Mouse (Mus musculus): Measurements from ENCODE around the gene Ttpal. TPM values are rescaled to one million over a fixed set of nuclear protein-coding genes. Genes with fewer than 3 reads are reported as not detected.
"Not testable (repeated sequence)": the region's sequence is repeated elsewhere in the genome, so short reads cannot be mapped to it uniquely, and the experiment has no call there.

Gene Ttpal
- total RNA-seq, 2 experiments from 2014 or later = 8.8 to 16.6 TPM

DNA sequence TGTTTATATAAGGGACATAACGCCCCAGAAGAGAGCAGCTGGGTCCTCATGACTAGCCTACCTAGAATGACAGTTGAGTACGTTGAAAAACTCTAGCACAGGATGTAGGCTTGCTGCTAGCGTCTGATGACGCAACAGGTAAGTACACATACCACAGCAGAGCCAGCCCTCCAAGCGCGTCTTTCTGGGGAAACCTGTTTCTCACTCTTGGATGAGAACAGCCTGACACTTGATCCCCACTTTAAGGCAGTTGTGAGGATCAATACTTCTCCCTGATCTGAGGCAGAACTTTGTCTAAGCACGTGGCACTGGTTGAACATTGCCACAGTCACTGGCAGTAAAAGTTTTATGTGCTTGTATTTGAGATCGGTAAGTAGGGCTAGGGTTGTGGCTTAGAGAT is 18.3 kb downstream of the Ttpal start:
- ATAC-seq (ENCODE audit: poor library complexity, severe bottlenecking) = peak; percentile 64

DNA sequence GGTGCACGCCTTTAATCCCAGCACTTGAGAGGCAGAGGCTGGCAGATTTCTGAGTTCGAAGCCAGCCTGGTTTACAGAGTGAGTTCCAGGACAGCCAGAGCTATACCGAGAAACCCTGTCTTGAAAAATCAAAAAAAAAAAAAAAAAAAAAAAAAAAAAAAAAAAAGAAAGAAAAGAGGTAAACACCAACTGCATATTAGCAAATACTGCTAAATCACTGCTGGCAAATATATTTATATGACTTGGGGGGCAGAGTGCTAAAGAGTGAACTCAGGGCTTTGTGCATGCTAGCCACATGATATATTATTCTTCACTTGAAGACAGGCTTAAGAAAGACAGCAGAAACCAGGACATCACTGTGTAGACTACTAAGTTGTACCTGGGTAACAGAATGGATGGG is 19.3 kb downstream of the Ttpal start:
- not testable (repeated sequence) for ATAC-seq (ENCODE audit: poor library complexity, severe bottlenecking)

DNA sequence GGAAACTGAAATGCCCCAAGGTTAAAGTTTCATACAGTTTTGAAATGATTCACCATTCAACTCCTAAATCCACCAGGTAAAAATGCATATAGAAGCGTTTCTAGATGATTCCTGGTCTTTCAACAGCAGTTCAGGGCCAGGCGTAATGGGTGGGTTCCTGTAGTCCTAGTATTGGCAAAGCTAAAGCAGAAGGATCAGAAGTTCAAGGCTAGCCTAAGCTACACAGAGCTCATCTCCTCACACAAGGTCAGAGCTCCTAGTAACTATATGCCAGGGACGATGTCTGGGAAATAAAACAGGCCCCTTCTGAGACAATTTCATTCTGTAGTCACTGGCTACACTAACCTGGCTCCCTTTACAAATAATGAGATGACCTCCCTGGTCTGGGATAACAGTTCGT is 29.1 kb downstream of the Ttpal start:
- ATAC-seq (ENCODE audit: poor library complexity, severe bottlenecking) = no peak

DNA sequence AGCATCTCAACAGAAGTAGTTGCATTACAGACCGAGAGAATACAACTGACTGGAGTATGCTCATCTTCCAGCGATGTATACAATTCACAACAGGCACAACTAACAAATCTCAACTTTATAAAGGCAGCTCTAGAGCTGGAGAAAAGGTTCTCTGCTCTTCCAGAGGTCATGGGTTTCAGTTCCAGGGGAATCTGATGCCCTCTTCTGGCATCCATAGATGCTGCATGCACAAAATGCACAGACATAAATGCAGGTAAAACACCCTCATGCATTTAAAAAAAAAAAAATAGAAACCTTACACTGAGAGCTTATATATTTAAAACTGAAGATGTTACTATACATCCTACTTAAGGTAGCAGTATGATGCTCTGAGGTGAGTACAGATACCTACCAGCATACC is 29.6 kb downstream of the Ttpal start:
- ATAC-seq (ENCODE audit: poor library complexity, severe bottlenecking) = no peak

DNA sequence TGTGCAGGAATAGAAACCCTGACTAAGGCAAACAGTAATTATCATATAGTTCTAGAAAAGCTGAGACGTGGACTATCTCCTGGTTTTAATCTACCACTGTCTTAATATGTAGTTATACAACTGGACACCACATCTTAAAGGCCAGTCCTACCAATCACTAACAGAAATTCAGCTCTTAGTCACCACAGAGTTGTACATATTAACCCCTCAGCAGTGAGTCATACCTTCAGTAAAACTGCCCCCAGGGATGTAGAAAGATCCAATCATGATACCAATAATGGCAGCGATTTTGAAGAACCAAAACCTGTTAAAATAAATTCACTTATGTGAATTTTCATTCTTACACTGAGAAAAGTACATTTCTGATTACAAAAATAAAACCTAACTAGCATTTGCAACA is 32.1 kb downstream of the Ttpal start:
- no peak for ATAC-seq (ENCODE audit: poor library complexity, severe bottlenecking)

DNA sequence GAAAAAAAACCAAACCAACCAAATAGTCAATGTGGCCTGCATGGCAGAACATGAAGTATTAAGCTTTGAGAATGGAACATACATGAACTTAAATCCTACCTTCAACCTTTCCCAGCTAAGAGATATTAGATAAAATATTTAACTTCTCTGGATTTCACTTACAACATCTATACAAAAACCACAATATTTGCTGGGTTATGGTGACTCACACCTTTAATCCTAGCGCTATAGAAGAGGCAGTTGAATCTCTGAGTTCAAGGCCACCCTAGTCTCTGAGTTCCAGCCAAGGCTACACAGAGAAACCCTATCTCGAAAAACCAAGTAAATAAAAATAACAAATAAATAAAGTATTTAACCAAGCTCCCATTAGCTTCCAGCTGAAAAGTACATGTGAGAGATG is 33.9 kb downstream of the Ttpal start:
- no peak for ATAC-seq (ENCODE audit: poor library complexity, severe bottlenecking)

DNA sequence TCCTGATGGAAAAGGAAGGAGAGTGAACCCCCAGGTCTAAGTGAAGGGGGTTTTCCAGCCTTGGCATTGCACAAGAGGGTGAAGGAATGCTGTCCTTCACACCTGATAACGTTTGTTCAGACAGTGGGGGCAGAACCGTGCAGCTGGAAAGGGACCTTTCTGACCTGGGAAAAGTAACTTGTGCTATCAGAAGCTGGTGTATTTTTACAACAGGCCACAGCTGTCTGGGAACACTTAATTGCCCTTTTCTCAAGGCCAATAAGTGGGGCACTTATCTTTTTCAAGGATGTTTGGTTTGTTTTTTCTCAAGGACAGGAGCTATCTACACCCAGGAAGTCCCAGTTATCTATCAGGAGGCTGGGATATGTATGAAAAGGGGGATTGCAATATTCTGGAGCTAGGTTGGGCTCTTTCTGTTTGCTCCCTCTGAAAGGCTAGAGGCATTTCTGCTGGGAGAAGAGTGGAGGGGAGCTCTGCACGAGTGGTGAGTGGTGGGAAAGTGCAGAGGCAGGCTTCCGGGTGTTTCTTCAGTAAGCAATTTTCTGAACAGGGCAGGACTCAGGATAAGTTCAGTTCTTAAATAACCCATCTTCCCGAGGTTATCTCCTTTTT is 35.6 kb downstream of the Ttpal start:
- no peak for ATAC-seq (ENCODE audit: poor library complexity, severe bottlenecking)

DNA sequence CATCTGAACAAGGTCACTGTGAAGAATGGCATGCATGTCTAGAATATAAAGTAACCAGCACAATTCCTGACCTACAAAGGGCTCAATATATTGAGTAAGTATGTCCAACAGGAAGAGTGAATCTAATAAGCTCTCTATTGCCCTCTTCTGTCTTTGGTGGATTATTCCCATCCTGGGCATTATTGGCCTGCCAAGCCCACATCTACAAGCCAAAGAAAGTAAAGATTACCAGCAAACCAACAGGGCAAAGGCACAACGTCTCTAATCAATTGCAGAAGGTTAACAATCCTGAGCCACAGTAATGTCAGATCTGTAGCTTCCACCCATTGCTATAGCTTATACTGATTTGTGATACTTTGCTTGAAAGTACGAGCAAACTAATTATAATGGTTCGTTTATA is 38.4 kb downstream of the Ttpal start:
- ATAC-seq (ENCODE audit: poor library complexity, severe bottlenecking) = no peak

DNA sequence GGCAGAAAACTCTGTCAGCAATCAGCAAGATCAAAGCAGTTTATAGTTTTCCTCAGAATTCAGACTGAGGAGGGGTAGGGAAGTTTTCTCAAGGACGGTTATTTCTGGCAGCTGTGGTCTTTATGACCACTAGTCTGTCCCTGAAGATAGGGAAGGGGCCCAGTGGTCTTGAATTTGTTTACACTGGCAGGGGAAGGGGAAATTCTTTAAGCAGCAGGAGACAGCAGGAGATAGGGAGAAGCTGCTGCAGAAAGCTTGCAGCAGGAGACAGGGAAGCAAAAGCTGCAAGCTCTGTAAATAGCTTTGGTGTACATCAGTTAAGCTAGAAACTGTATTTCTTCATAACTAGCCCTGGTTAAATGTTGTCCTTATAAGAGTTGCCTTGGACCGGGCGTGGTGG is 39.6 kb downstream of the Ttpal start:
- ATAC-seq (ENCODE audit: poor library complexity, severe bottlenecking) = no peak

DNA sequence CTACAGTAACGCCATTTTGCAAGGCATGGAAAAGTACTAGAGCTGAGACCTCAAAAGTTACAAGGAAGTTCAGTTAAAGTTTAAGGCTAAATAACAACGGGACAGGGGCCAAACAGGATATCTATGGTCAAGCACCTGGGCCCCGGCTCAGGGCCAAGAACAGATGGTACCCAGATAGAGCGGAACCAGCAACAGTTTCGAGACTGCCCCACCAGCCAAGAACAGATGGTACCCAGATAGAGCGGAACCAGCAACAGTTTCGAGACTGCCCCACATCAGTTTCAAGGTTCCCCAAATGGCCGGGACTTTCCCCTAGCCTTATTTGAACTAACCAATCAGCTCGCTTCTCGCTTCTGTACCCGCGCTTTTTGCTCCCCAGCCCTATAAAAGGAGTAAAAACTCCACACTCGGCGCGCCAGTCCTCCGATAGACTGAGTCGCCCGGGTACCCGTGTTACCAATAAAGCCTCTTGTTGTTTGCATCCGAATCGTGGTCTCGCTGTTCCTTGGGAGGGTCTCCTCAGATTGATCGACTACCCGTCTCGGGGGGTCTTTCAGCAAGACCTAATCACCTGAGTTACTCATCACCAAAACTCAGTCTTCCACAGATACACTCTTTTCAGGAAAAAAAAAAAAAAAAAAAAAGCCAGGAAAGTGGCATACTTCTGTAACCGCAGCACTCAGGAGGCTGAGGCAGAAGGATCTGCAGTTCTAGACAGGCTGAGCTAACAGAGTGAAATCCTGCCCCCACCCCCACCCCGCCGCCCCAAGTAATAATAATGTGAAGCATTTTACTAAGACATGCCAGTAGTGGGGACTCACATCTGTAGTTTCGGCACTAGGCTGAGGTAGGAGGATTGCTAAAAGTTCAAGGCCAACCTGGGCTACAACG is 40.8 kb downstream of the Ttpal start:
- ATAC-seq (ENCODE audit: poor library complexity, severe bottlenecking) = peak; percentile 59

DNA sequence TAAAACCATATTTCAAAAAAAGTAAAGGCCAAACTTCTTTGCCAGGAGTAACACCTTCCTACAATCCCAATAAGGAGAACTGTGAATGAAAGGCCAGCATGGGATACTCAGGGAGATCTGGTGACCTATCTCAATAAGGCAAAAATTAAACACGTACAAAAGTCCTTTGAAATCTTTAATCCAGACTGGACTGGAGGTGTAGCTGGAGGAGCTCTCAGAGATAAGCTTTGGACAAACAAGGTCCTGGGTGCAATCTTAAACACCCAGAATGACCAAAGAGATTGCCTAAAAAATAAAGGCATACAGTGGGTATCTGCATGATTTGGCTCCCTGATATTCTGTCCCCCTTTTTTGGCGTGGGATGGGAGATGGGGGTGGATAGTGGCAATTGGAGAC is 41.5 kb downstream of the Ttpal start:
- ATAC-seq (ENCODE audit: poor library complexity, severe bottlenecking) = no peak

DNA sequence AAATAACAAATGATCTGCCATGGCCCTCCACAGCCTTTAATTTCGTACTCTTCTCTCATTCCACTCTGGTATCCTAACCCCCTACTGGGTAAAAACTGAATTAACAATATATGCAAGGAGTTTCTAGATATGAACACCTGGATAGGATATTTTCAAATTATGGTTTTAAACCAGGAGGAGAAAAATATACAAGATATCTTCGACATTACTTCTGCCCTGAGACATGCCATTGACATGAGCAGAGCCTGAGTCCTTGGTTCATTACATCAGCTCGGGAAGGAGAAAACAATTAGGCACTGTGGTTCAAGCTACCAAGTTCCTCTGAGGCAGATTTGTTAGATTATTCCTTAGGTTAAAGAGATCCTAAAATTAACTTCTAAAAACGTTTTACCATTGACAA is 41.9 kb downstream of the Ttpal start:
- ATAC-seq (ENCODE audit: poor library complexity, severe bottlenecking) = no peak

DNA sequence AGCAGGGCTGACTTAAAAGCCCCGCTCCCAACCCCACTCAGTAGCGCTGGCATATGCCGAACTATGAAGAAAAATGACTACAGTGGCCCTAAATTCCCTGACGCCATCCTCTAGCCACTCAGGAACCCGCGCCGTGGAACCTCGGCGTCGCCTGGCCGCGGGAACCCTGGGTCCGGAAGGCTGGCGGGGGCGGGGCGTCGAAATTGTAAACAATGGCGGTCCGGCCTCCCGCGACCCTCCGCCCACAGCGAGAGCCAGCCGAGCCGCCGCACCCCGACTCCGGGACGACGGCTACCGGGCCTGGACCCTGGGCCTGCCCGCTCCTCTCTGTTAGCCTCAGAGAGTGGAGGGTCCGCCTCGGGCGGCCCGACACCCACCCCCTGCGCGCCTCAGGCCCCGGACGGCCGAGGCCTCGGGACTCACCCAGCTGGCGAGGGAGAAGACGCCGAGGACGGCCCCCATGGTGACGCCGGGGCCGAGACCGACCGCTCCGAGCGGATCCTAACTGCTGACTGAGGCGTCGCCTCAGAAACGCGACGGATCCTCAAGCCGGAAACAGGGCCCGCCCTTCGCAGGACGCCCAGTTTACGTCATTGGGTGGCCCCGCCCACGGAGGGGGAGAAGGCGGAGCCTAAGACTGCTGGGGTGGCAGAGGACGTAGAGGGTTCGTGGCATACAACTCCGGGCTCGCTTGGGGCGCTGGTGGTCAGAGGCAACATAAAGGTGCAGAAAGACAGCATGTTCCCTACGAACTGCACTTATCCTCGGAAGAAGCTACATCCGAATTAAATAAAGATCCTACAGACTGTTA is 42.7 kb downstream of the Ttpal start, which contains the start of gene Serinc3:
Gene Serinc3, minus strand, starts transcription at position 557 of the 811 bp plus-strand sequence.
- peak; percentile 82 for ATAC-seq (ENCODE audit: poor library complexity, severe bottlenecking)

DNA sequence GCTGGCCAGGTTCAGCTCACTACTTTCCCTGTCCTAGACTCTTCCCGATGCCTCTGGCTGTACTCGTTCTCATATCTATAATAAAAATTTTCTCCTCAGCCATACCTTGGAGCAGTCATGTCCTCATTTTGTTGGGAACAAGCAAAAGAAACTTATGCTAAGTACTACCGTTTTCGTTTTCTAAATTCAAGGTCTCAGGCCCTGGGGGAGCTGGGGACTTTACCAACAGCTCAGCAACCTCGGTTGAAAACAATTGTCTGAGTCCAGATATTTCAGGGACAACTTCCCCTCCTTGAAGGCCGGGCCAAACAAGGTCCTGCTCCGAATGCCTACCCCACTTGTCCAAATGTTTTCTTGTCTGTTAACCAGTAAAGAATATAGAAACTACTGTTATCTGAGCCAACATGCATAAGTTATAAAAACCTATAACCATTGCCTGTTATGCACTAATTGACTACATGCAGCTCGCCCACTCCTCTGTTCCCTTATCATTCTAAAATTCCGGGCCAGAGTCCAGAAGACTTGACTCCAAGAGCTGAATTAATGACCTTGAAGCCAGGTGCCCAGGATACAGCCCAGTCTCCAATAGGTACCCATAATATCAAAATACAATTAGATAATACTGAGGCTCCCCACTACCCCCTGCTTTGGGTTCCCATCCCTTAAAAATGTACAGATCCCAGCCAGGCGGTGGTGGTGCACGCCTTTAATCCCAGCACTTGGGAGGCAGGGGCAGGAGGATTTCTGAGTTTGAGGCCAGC is 43.8 kb downstream of the Ttpal start:
- no peak for ATAC-seq (ENCODE audit: poor library complexity, severe bottlenecking)

DNA sequence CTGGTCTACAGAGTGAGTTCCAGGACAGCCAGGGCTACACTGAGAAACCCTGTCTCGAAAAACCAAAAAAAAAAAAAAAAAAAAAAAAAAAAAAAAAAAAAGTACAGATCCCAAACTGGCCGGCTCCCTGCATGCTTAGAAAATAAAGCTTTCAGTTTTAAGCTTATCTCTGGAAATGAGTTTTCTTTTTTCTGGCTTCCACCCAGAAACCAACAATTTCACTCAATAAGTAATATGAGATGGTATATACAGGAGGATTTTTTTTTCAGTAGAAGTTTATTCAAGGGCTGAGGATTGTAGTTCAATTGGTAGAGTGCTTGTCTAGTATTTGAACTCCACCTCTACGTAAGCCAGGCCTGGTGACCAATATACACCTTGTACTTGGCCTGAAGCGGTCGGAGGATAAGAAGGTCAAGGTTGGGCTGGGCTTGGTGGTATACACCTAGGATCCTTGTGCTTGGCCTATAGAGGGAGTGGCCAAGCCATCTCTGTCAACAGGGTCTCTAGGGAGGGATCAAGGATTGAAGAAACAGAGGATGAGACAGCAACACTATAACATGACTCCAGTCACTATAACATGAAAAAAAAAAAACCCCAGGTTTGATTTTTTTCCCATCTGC is 44.5 kb downstream of the Ttpal start:
- no peak for ATAC-seq (ENCODE audit: poor library complexity, severe bottlenecking)

DNA sequence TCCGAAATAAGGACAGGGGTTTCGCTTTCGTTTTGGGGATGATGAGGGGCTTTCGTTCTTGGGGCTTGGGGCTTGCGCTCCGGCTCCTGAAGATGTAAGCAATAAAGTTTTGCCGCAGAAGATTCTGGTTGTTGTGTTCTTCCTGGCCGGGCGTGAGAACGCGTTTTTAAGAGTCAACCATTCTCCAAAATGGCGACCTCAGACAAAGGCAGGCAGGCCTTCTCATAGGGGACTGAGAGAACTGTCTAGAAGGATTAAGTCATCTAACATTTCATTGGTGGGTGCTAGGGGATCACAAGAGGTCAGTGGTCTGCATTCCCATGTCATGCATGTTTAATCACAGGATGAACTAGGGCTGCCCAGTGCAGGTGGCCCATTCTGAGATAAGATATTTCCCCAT is 53.6 kb downstream of the Ttpal start:
- not testable (repeated sequence) for ATAC-seq (ENCODE audit: poor library complexity, severe bottlenecking)

DNA sequence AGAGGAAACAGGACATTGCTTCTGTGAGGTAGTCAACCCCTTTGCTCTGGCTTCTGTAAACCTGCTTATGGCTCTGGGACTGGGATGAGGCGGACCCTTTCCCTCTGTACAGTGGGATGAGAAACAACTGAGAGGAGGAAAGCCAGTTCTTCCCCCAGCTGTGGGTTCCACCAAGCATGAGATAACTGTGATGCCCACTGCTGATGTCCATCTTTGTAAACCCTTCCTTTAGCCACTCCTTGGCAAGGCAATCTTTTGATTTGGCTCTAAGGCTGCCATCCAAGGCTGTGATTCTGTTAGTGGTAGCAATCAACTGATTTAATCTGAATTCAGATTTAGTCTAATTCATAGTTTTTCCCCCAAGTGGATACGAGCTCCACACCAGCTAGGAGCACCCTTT is 55.4 kb downstream of the Ttpal start:
- ATAC-seq (ENCODE audit: poor library complexity, severe bottlenecking) = no peak

DNA sequence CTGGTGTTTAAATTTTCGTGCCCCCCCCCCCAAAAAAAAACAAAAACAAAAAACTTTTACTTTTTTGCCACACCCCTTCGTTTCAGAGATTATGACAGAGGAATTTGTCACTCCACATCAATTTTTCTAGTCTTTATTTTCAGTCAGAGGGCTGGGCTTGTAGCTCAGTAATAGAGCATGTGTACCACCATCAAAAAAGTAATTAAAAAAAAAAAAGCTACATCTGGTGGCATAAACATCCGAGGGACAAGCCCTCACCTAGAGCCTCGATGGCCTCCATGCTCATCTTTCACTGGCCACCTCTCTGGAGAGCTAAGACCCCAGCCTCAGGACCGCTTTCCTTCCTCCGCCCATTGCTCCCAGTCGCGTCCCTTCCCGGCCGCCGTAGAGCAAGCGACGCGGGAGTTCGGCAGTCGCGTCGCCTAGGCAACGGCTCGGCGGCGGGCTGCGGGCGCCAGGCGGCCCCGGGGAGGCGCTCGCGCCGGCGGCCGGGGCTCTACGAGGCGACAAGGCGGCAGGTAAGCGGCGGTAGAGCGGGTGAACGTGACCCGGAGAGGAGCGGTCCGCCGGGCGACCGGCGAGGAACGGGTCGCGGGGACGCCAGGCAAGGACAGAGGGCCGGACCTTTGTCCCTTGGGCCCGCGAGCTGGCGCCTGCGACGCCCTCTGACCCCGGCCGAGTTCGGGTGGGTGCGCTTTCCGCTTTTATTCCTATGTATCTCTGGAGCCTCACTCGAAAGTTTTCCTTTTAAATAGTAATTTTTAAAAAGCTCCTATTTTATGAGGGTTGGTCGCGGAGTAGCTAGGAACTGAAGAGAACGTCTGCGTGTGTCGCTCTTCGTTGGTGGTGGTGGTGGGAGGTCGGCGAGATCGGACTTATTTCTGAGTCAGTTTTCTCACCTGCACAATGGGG is 56.1 kb downstream of the Ttpal start, which contains the start of gene Pkig:
Gene Pkig, plus strand, starts transcription at position 412 of the 912 bp plus-strand sequence.
- ATAC-seq (ENCODE audit: poor library complexity, severe bottlenecking) = peak; percentile 83

DNA sequence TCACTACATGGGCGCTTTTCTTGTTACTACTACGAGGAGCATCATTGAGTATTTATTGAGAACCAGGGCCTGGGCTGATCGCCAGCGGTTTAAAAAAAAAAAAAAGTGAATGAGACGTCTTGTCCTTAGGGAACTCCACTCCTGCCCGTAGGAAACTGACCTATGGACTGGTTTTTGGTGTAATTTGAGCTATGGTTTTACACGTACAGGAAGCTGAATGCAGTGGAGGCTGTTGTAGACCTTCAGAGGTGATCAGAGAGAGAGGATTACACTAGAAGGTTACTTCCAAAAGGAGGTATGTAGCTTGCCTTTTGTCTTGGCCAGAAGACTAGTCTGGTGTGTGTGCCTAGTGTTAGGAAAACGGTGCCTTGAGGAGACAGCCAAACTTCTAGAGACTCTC is 56.8 kb downstream of the Ttpal start:
- no peak for ATAC-seq (ENCODE audit: poor library complexity, severe bottlenecking)
